8 mouse cellular contexts compared by ENCODE assay signal in genomic region chr6:30674714-30675280, GRCm38 (mm10). TPM values are rescaled to one million over a fixed set of nuclear protein-coding genes. Genes with fewer than 3 reads are reported as not detected.
DNase-seq lines count a peak whose midpoint lies in the region; ATAC-seq and TF ChIP-seq lines count a peak whose summit lies in the region.

No protein-coding gene starts in this region.

- no peak overlapping the region for H3K4me2 ChIP-seq in heart, embryonic 12.5 days
- H3K4me2 ChIP-seq in limb, embryonic 15.5 days, result peak overlapping the region; percentile 34

- 66% methylated on average over 9 of the region's 9 CpGs for WGBS in heart, embryonic 12.5 days
- WGBS in limb, embryonic 15.5 days, result 16% methylated on average over 9 of the region's 9 CpGs

- H3K4me3 ChIP-seq in MEL (ENCODE audit: control insufficient read depth in 1 of 2, insufficient read depth in 1 of 2, low read depth in 2 of 2, low read length in 2 of 2), result peak overlapping the region in 1 of 2 experiments; percentile 26; a peak in 1 of 4 replicates
- H3K4me3 ChIP-seq in heart, embryonic 12.5 days, result no peak overlapping the region
- no peak overlapping the region for H3K4me3 ChIP-seq in limb, embryonic 15.5 days

- H3K9ac ChIP-seq in MEL (ENCODE audit: control insufficient read depth, low read depth, low read length, poor library complexity, severe bottlenecking), result no peak overlapping the region
- peak overlapping the region; percentile 60; the same call in 1 of the 2 replicates for H3K9ac ChIP-seq in heart, embryonic 12.5 days
- no peak overlapping the region for H3K9ac ChIP-seq in limb, embryonic 15.5 days

- no peaks in the 10 kb centered on the region for H3K79me2 ChIP-seq in MEL (ENCODE audit: control insufficient read depth, insufficient read depth, low read length, poor library complexity)

- TF ChIP-seq CTCF in MEL (IDR thresholded peaks at IDR 0.05 in 2 of 3, conservative IDR thresholded peaks at IDR 0.05 in 1 of 3; ENCODE audit: control insufficient read depth in 1 of 3, insufficient read depth in 1 of 3, low read depth in 2 of 3, low read length in 3 of 3, poor library complexity in 1 of 3, severe bottlenecking in 1 of 3), result no peak

- peaks cover 19 to 21% of the 10 kb centered on the region in 2 experiments for H3K4me1 ChIP-seq in MEL (ENCODE audit: control insufficient read depth in 1 of 2, insufficient read depth in 2 of 2, low read length in 2 of 2)
- peaks cover 50% of the 10 kb centered on the region for H3K4me1 ChIP-seq in heart, embryonic 12.5 days (replicated peaks)
- H3K4me1 ChIP-seq in limb, embryonic 15.5 days, result peaks cover 60% of the 10 kb centered on the region

- no peak for TF ChIP-seq POLR2A in MEL (IDR thresholded peaks at IDR 0.05; ENCODE audit: control insufficient read depth in 1 of 2, insufficient read depth in 1 of 2, low read depth in 1 of 2, low read length in 2 of 2, poor library complexity in 1 of 2)

- no peak for TF ChIP-seq RAD21 in MEL (IDR thresholded peaks at IDR 0.05; ENCODE audit: low read depth, low read length)

- H3K27me3 ChIP-seq in MEL (ENCODE audit: control insufficient read depth in 1 of 2, insufficient read depth in 2 of 2, low read length in 2 of 2), result no peaks in the 10 kb centered on the region
- 0 out of 2 replicates have a peak, but pooled peaks cover 4% of the 10 kb centered on the region for H3K27me3 ChIP-seq in heart, embryonic 12.5 days (replicated peaks)
- H3K27me3 ChIP-seq in limb, embryonic 15.5 days, result no peaks in the 10 kb centered on the region

- peak; percentile 13; the same call in 1 of the 2 replicates for ATAC-seq in heart, embryonic 12.5 days (ENCODE audit: insufficient number of reproducible peaks, low FRiP score)
- peak; percentile 41 for ATAC-seq in limb, embryonic 15.5 days (ENCODE audit: insufficient number of reproducible peaks, low FRiP score, low TSS enrichment, low read depth)

- H3K9me3 ChIP-seq in MEL (replicated peaks; ENCODE audit: insufficient read depth, low read length), result no peaks in the 10 kb centered on the region
- H3K9me3 ChIP-seq in heart, embryonic 12.5 days (replicated peaks), result no peaks in the 10 kb centered on the region
- no peaks in the 10 kb centered on the region for H3K9me3 ChIP-seq in limb, embryonic 15.5 days

- TF ChIP-seq EP300 in MEL (IDR thresholded peaks at IDR 0.05; ENCODE audit: low read depth in 1 of 2, low read length in 2 of 2), result no peak

- peaks cover 0 to 31% of the 10 kb centered on the region in 2 experiments; a peak in 2 of 4 replicates for H3K36me3 ChIP-seq in MEL (ENCODE audit: control insufficient read depth in 1 of 2, insufficient read depth in 2 of 2, low read length in 2 of 2)
- peaks cover 3% of the 10 kb centered on the region; the same call in 1 of the 2 replicates for H3K36me3 ChIP-seq in heart, embryonic 12.5 days
- H3K36me3 ChIP-seq in limb, embryonic 15.5 days, result no peaks in the 10 kb centered on the region

- 0 out of 2 replicates have a peak overlapping the region, but pooled peaks have one; percentile 3 for H3K27ac ChIP-seq in MEL (ENCODE audit: control insufficient read depth, low read depth, low read length)
- H3K27ac ChIP-seq in heart, embryonic 12.5 days (ENCODE audit: poor library complexity, severe bottlenecking), result peak overlapping the region; percentile 79
- peak overlapping the region; percentile 98 for H3K27ac ChIP-seq in limb, embryonic 15.5 days

- DNase-seq in adrenal gland, adult 2 months, result peak; percentile 22
- no peak for DNase-seq in adrenal gland, postnatal 25 days
- DNase-seq in MEL (ENCODE audit: low read depth, low spot score), result peak; percentile 13
- DNase-seq in spleen, postnatal 4 days (ENCODE audit: low spot score in 2 of 2), result no peak
- no peak for DNase-seq in right cerebral cortex, postnatal 25 days
- no peak for DNase-seq in kidney, adult 9 months

TF ChIP-seq in MEL, 35 proteins besides CTCF, POLR2A, EP300 and RAD21:
- no peak for TF ChIP-seq TAL1 (IDR thresholded peaks at IDR 0.05; ENCODE audit: low read length)
- no peak for TF ChIP-seq MYB (IDR thresholded peaks at IDR 0.05; ENCODE audit: low read depth, low read length)
- no peak for TF ChIP-seq NELFE (IDR thresholded peaks at IDR 0.05; ENCODE audit: low read depth, low read length)
- no peak for TF ChIP-seq TBP (IDR thresholded peaks at IDR 0.05; ENCODE audit: low read depth, low read length)
- no peak for TF ChIP-seq NRF1 (IDR thresholded peaks at IDR 0.05; ENCODE audit: insufficient read depth, low read depth, low read length, poor library complexity, severe bottlenecking)
- no peak for TF ChIP-seq ETS1 (IDR thresholded peaks at IDR 0.05; ENCODE audit: low read depth, low read length)
- TF ChIP-seq MAX (IDR thresholded peaks at IDR 0.05; ENCODE audit: low read length), result no peak
- TF ChIP-seq POLR2AphosphoS5 (IDR thresholded peaks at IDR 0.05; ENCODE audit: borderline replicate concordance, low read depth, low read length), result no peak
- TF ChIP-seq RCOR1 (IDR thresholded peaks at IDR 0.05; ENCODE audit: low read depth, low read length), result no peak
- TF ChIP-seq SIN3A (IDR thresholded peaks at IDR 0.05; ENCODE audit: low read length), result no peak
- no peak for TF ChIP-seq ELF1 (IDR thresholded peaks at IDR 0.05; ENCODE audit: low read depth, low read length)
- no peak for TF ChIP-seq HCFC1 (IDR thresholded peaks at IDR 0.05; ENCODE audit: low read depth, low read length)
- no peak for TF ChIP-seq POLR2AphosphoS2 (IDR thresholded peaks at IDR 0.05; ENCODE audit: low read length)
- TF ChIP-seq MXI1 (IDR thresholded peaks at IDR 0.05; ENCODE audit: low read depth, low read length), result no peak
- no peak for TF ChIP-seq TCF12 (IDR thresholded peaks at IDR 0.05; ENCODE audit: low read depth, low read length)
- no peak for TF ChIP-seq SMC3 (IDR thresholded peaks at IDR 0.05; ENCODE audit: low read depth, low read length)
- TF ChIP-seq MYC (IDR thresholded peaks at IDR 0.05; ENCODE audit: low read depth, low read length), result no peak
- TF ChIP-seq CHD2 (IDR thresholded peaks at IDR 0.05; ENCODE audit: low read length), result no peak
- TF ChIP-seq JUND (IDR thresholded peaks at IDR 0.05; ENCODE audit: low read depth, low read length), result no peak

RNA-seq across cellular contexts. Expression of gene Cep41, which starts 18.8 kb away (rescaled TPM):
- total RNA-seq in adrenal gland, adult 2 months (2021), result 1 to 10 TPM; 5.9 to 9.3 TPM
- 3.4 and 4.5 TPM in 2 replicates for polyA plus RNA-seq in adrenal gland, adult 2 months (2012; rRNA removed)
- 5.7 and 9.9 TPM in 2 replicates for total RNA-seq in adrenal gland, postnatal 25 days (2021)
- total RNA-seq in MEL (2012; rRNA removed), result 9.2 and 9.8 TPM in 2 replicates
- 10 to 100 TPM in 1 of 2 experiments, not detected in 1; 12.0 TPM for polyA plus RNA-seq in MEL (2012; ENCODE audit: insufficient read depth in 1 of 2, insufficient read length in 2 of 2, low read depth in 1 of 2, low replicate concordance in 2 of 2, missing spikeins in 1 of 2)
- polyA plus RNA-seq in heart, embryonic 12.5 days (2016; fragmentation: Nextera tagmentation; extraction: Ambion mirVana), result 11.9 TPM in 2 replicates
- polyA plus RNA-seq in limb, embryonic 15.5 days (2015; fragmentation: Nextera tagmentation; extraction: Ambion mirVana), result 28.6 and 46.4 TPM in 2 replicates

RNA-seq across cellular contexts. Expression of gene Cpa1, which starts 35.8 kb away (rescaled TPM):
- total RNA-seq in adrenal gland, adult 2 months (2021), result not detected
- not detected in 2 replicates for polyA plus RNA-seq in adrenal gland, adult 2 months (2012; rRNA removed)
- total RNA-seq in adrenal gland, postnatal 25 days (2021), result not detected in 2 replicates
- total RNA-seq in MEL (2012; rRNA removed), result not detected in 2 replicates
- polyA plus RNA-seq in MEL (2012; ENCODE audit: insufficient read depth in 1 of 2, insufficient read length in 2 of 2, low read depth in 1 of 2, low replicate concordance in 2 of 2, missing spikeins in 1 of 2), result not detected
- polyA plus RNA-seq in heart, embryonic 12.5 days (2016; fragmentation: Nextera tagmentation; extraction: Ambion mirVana), result 1.8 and 2.0 TPM in 2 replicates
- 1.7 and 1.9 TPM in 2 replicates for polyA plus RNA-seq in limb, embryonic 15.5 days (2015; fragmentation: Nextera tagmentation; extraction: Ambion mirVana)

RNA-seq across cellular contexts. Expression of gene Mest, which starts 48.5 kb away (rescaled TPM):
- total RNA-seq in adrenal gland, adult 2 months (2021), result 10 to 100 TPM; 32.3 to 58.6 TPM
- polyA plus RNA-seq in adrenal gland, adult 2 months (2012; rRNA removed), result 209 and 411 TPM in 2 replicates
- 54.9 and 56.7 TPM in 2 replicates for total RNA-seq in adrenal gland, postnatal 25 days (2021)
- 0.10 and 0.12 TPM in 2 replicates for total RNA-seq in MEL (2012; rRNA removed)
- under 1 TPM in 1 of 2 experiments, not detected in 1; 0.31 TPM for polyA plus RNA-seq in MEL (2012; ENCODE audit: insufficient read depth in 1 of 2, insufficient read length in 2 of 2, low read depth in 1 of 2, low replicate concordance in 2 of 2, missing spikeins in 1 of 2)
- polyA plus RNA-seq in heart, embryonic 12.5 days (2016; fragmentation: Nextera tagmentation; extraction: Ambion mirVana), result 3,424 and 3,742 TPM in 2 replicates
- 1,721 and 1,971 TPM in 2 replicates for polyA plus RNA-seq in limb, embryonic 15.5 days (2015; fragmentation: Nextera tagmentation; extraction: Ambion mirVana)

Comparison
In these comparisons a context has a peak if more than half of its experiments do, and no peak if none do; other contexts are left out.
1. DNase-seq: peak in adrenal gland, adult 2 months (single experiment) and MEL (single experiment); none in adrenal gland, postnatal 25 days (single experiment), spleen, postnatal 4 days (0 of 2), right cerebral cortex, postnatal 25 days (single experiment) and kidney, adult 9 months (single experiment).
2. H3K27ac ChIP-seq: peak in every context shown above with its lines; median percentile 98 in limb, embryonic 15.5 days; 79 in heart, embryonic 12.5 days; 3 in MEL.
3. RNA of gene Mest, which starts 48.5 kb away (polyA plus RNA-seq): 3,424 to 3,742 TPM in heart, embryonic 12.5 days, 1,721 to 1,971 TPM in limb, embryonic 15.5 days and 209 to 411 TPM in adrenal gland, adult 2 months; 0.31 TPM in MEL; every median in the first group is over 100 times any median in the second.